In the genomic region with DNA sequence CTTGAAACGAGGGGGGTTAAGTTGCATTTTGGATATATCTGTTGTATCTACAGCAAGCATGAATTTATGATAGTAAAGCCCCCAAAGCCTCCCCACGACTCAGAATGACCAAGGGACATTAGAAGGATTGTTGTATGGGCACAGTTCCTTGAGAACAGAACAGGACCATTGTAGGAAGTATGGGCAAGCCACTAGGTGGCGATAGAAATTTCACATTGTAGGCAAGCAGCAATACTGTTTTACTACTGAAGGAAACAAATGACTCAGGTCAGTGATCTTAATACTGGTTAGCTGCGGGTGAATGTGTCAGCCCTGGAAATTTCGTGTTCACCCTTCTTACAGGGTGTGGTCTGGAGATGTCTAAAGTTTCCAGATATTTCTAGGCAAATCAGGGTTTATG, we compare ENCODE assay signal across 9 mouse cellular contexts. TPM values are rescaled to one million over a fixed set of nuclear protein-coding genes. Genes with fewer than 3 reads are reported as not detected.
A peak's percentile ranks its signal among the peaks of the same experiment; 100 is the strongest.
DNase-seq lines count a peak whose midpoint lies in the region; ATAC-seq and TF ChIP-seq lines count a peak whose summit lies in the region.
"Had no signal": no experiment of that assay in that cellular context is flagged by ENCODE, and none has a peak within 500 bp of the region (broad histone marks: within the 10 kb centered on the region; RNA-seq: fewer than 3 reads in every experiment).

No protein-coding gene starts in this region.

- no peak for ATAC-seq in liver, embryonic 12.5 days
- peak; percentile 81; the same call in 1 of the 2 replicates for ATAC-seq in common myeloid progenitor, adult 5-6 weeks (replicated peaks; ENCODE audit: low read depth, poor library complexity, severe bottlenecking)
- ATAC-seq in kidney, embryonic 14.5 days (ENCODE audit: low FRiP score, low TSS enrichment): 0 out of 2 replicates have a peak, but pooled peaks have one; percentile 52
- ATAC-seq in midbrain, embryonic 14.5 days (ENCODE audit: low FRiP score, low TSS enrichment): peak; percentile 31; the same call in 1 of the 2 replicates

- DNase-seq in adrenal gland, postnatal 10 days: peak; percentile 26
- no peak for DNase-seq in adrenal gland, adult 8-10 months
- peak; percentile 44 for DNase-seq in liver, adult 2 months (ENCODE audit: extremely low read depth, low read depth, low spot score)
- DNase-seq in midbrain, embryonic 14.5 days: peak; percentile 67
- DNase-seq in gastrocnemius, postnatal 14 days: no peak

- H3K9ac ChIP-seq in liver, adult 2 months (ENCODE audit: low read depth, low read length): no peak overlapping the region
- no peak overlapping the region for H3K9ac ChIP-seq in liver, embryonic 12.5 days
- no peak overlapping the region for H3K9ac ChIP-seq in kidney, embryonic 14.5 days (ENCODE audit: low read depth, low read length)
- H3K9ac ChIP-seq in midbrain, embryonic 14.5 days (replicated peaks; ENCODE audit: low read length): no peak overlapping the region
- H3K9ac ChIP-seq: limb, embryonic 15.5 days had no signal

- intact Hi-C loops in gastrocnemius, postnatal 14 days (cut with DNase I; ENCODE audit: low total_unique reads): no loop called here

- no peak for TF ChIP-seq POLR2A in liver, adult 2 months (IDR thresholded peaks at IDR 0.05; ENCODE audit: extremely low read depth, insufficient read depth, low read length)

- no peaks in the 10 kb centered on the region for H3K36me3 ChIP-seq in liver, adult 2 months (ENCODE audit: control insufficient read depth, insufficient read depth, low read length)
- no peaks in the 10 kb centered on the region for H3K36me3 ChIP-seq in liver, embryonic 12.5 days
- no peaks in the 10 kb centered on the region for H3K36me3 ChIP-seq in kidney, embryonic 14.5 days (ENCODE audit: control insufficient read depth, insufficient read depth, low read length)
- H3K36me3 ChIP-seq in midbrain, embryonic 14.5 days (ENCODE audit: control insufficient read depth, insufficient read depth, low read length): no peaks in the 10 kb centered on the region
- H3K36me3 ChIP-seq: limb, embryonic 15.5 days had no signal

- no peak overlapping the region for H3K4me3 ChIP-seq in liver, adult 2 months (ENCODE audit: insufficient read depth, low read depth, low read length)
- H3K4me3 ChIP-seq in liver, embryonic 12.5 days: no peak overlapping the region
- H3K4me3 ChIP-seq in kidney, embryonic 14.5 days (ENCODE audit: low read length): no peak overlapping the region
- H3K4me3 ChIP-seq in midbrain, embryonic 14.5 days (replicated peaks; ENCODE audit: low read depth, low read length): no peak overlapping the region
- H3K4me3 ChIP-seq: limb, embryonic 15.5 days had no signal

- H3K4me2 ChIP-seq in liver, embryonic 12.5 days: no peak overlapping the region
- H3K4me2 ChIP-seq in kidney, embryonic 14.5 days (replicated peaks; ENCODE audit: low read depth, low read length): no peak overlapping the region
- no peak overlapping the region for H3K4me2 ChIP-seq in midbrain, embryonic 14.5 days (ENCODE audit: low read length)
- H3K4me2 ChIP-seq: limb, embryonic 15.5 days had no signal

- 36% methylated on average over 5 of the region's 5 CpGs for WGBS in liver, adult 2 months
- 27% methylated on average over 5 of the region's 5 CpGs for WGBS in liver, embryonic 12.5 days (ENCODE audit: insufficient replicate concordance)
- WGBS in kidney, embryonic 14.5 days: 40% methylated on average over 5 of the region's 5 CpGs
- WGBS in midbrain, embryonic 14.5 days: 46% methylated on average over 5 of the region's 5 CpGs

- no peak for TF ChIP-seq CTCF in liver, adult 2 months (IDR thresholded peaks at IDR 0.05; ENCODE audit: low read depth, low read length)

- H3K79me2 ChIP-seq in liver, adult 2 months (ENCODE audit: control insufficient read depth, insufficient read depth, low read length): no peaks in the 10 kb centered on the region

- H3K4me1 ChIP-seq in liver, adult 2 months (ENCODE audit: control insufficient read depth, insufficient read depth, low read length): no peaks in the 10 kb centered on the region
- no peaks in the 10 kb centered on the region for H3K4me1 ChIP-seq in liver, embryonic 12.5 days
- H3K4me1 ChIP-seq in kidney, embryonic 14.5 days (ENCODE audit: control insufficient read depth, insufficient read depth, low read length): no peaks in the 10 kb centered on the region
- no peaks in the 10 kb centered on the region for H3K4me1 ChIP-seq in midbrain, embryonic 14.5 days (ENCODE audit: control insufficient read depth, insufficient read depth, low read length)
- H3K4me1 ChIP-seq: limb, embryonic 15.5 days had no signal

- H3K27me3 ChIP-seq in liver, adult 2 months (ENCODE audit: control insufficient read depth, insufficient read depth, low read length): no peaks in the 10 kb centered on the region
- H3K27me3 ChIP-seq in liver, embryonic 12.5 days (replicated peaks): no peaks in the 10 kb centered on the region
- H3K27me3 ChIP-seq in kidney, embryonic 14.5 days (ENCODE audit: control insufficient read depth, insufficient read depth, low read length): no peaks in the 10 kb centered on the region
- H3K27me3 ChIP-seq in midbrain, embryonic 14.5 days (ENCODE audit: control insufficient read depth, insufficient read depth, low read length): no peaks in the 10 kb centered on the region
- H3K27me3 ChIP-seq: limb, embryonic 15.5 days had no signal

- H3K9me3 ChIP-seq in liver, embryonic 12.5 days (replicated peaks): no peaks in the 10 kb centered on the region
- H3K9me3 ChIP-seq in kidney, embryonic 14.5 days (ENCODE audit: control insufficient read depth, low read length): no peaks in the 10 kb centered on the region
- H3K9me3 ChIP-seq in midbrain, embryonic 14.5 days (ENCODE audit: control insufficient read depth, low read length): no peaks in the 10 kb centered on the region
- H3K9me3 ChIP-seq: limb, embryonic 15.5 days had no signal

- H3K27ac ChIP-seq in liver, adult 2 months (replicated peaks; ENCODE audit: insufficient read depth, low read depth, low read length): no peak overlapping the region
- H3K27ac ChIP-seq in liver, embryonic 12.5 days: no peak overlapping the region
- no peak overlapping the region for H3K27ac ChIP-seq in kidney, embryonic 14.5 days (ENCODE audit: low read depth, low read length)
- H3K27ac ChIP-seq in midbrain, embryonic 14.5 days (replicated peaks; ENCODE audit: low read depth, low read length): no peak overlapping the region
- H3K27ac ChIP-seq: limb, embryonic 15.5 days had no signal

RNA-seq across cellular contexts. Expression of a gene that starts 21.4 kb away (rescaled TPM):
- total RNA-seq in adrenal gland, postnatal 10 days (2021): 100 to 1,000 TPM; 382 to 409 TPM
- 1,000 to 10,000 TPM in 2 of 4 experiments, under 1 TPM in 1, not detected in 1; 0.40 to 1,052 (median 1,024) TPM for total RNA-seq in adrenal gland, adult 8-10 months (2022)
- total RNA-seq in liver, adult 2 months (2014; rRNA removed): 0.55 and 3.0 TPM in 2 replicates
- polyA plus RNA-seq in liver, adult 2 months (2012; rRNA removed): not detected in 2 replicates
- polyA plus RNA-seq in liver, embryonic 12.5 days (2016; fragmentation: Nextera tagmentation; extraction: Ambion mirVana): 0.47 and 0.63 TPM in 2 replicates
- total RNA-seq in common myeloid progenitor, adult 5-6 weeks (2017): not detected in 2 replicates
- 3.0 and 4.5 TPM in 2 replicates for polyA plus RNA-seq in kidney, embryonic 14.5 days (2014; fragmentation: Nextera tagmentation; extraction: Ambion mirVana)
- not detected in 2 replicates for polyA plus RNA-seq in midbrain, embryonic 14.5 days (2014; fragmentation: Nextera tagmentation; extraction: Ambion mirVana)
- total RNA-seq in gastrocnemius, postnatal 14 days (2021): under 1 TPM; 0.25 to 0.38 TPM

Comparison
In these comparisons a context has a peak if more than half of its experiments do, and no peak if none do; other contexts are left out.
1. DNase-seq: peak in adrenal gland, postnatal 10 days (single experiment), liver, adult 2 months (single experiment) and midbrain, embryonic 14.5 days (single experiment); none in adrenal gland, adult 8-10 months (single experiment) and gastrocnemius, postnatal 14 days (single experiment).